Comparison of ENCODE assay signal across 30 mouse cellular contexts in genomic region chr4:148619805-148620204, GRCm38 (mm10). TPM values are rescaled to one million over a fixed set of nuclear protein-coding genes. Genes with fewer than 3 reads are reported as not detected.
"Had no signal": no experiment of that assay in that cellular context is flagged by ENCODE, and none has a peak within 500 bp of the region (broad histone marks: within the 10 kb centered on the region; RNA-seq: fewer than 3 reads in every experiment).

No protein-coding gene starts in this region.

- H3K9ac ChIP-seq: forebrain, embryonic 15.5 days; forebrain, postnatal 0 days; heart, embryonic 13.5 days; heart, embryonic 15.5 days; hindbrain, embryonic 13.5 days; hindbrain, embryonic 15.5 days had no signal

- H3K9me3 ChIP-seq: forebrain, embryonic 15.5 days; heart, embryonic 13.5 days; heart, embryonic 15.5 days; hindbrain, embryonic 13.5 days; hindbrain, embryonic 15.5 days had no signal

- ATAC-seq: forebrain, embryonic 15.5 days; forebrain, postnatal 0 days; hindbrain, postnatal 0 days; intestine, embryonic 16.5 days had no signal

- H3K4me2 ChIP-seq: forebrain, embryonic 15.5 days; heart, embryonic 11.5 days; heart, embryonic 13.5 days; heart, embryonic 15.5 days; hindbrain, embryonic 13.5 days; hindbrain, embryonic 15.5 days had no signal

- H3K27me3 ChIP-seq: forebrain, embryonic 15.5 days; heart, embryonic 13.5 days; heart, embryonic 15.5 days; hindbrain, embryonic 13.5 days; hindbrain, embryonic 15.5 days had no signal

- H3K4me3 ChIP-seq: forebrain, embryonic 15.5 days; heart, adult 2 months; heart, embryonic 13.5 days; heart, embryonic 15.5 days; hindbrain, embryonic 13.5 days; hindbrain, embryonic 15.5 days had no signal

- DNase-seq: forebrain, postnatal 0 days; gastrocnemius, postnatal 14 days; gastrocnemius, postnatal 36 days; heart, adult 11 months; heart, adult 2 months; heart, postnatal 14 days; heart, postnatal 36 days; kidney, adult 11 months; kidney, adult 8-10 months; kidney, postnatal 10 days; kidney, postnatal 36 days; layer of hippocampus, adult 9-11 months; layer of hippocampus, postnatal 36 days; left cerebral cortex, postnatal 4 days had no signal

- H3K27ac ChIP-seq: forebrain, embryonic 15.5 days; heart, adult 2 months; heart, embryonic 13.5 days; heart, embryonic 15.5 days; hindbrain, embryonic 13.5 days; hindbrain, embryonic 15.5 days; hindbrain, postnatal 0 days had no signal

RNA-seq across cellular contexts. Expression of gene Masp2, which starts 17.5 kb away (rescaled TPM):
- polyA plus RNA-seq: forebrain, postnatal 0 days; heart, embryonic 13.5 days; heart, embryonic 15.5 days; heart, postnatal 0 days; kidney, embryonic 14.5 days; large intestine, adult 2 months had no signal

RNA-seq across cellular contexts. Expression of gene Gm572, which starts 23.3 kb away (rescaled TPM):
- polyA plus RNA-seq: forebrain, embryonic 15.5 days; forebrain, postnatal 0 days; gonadal fat pad, adult 2 months; hindbrain, embryonic 11.5 days; hindbrain, embryonic 13.5 days; hindbrain, embryonic 15.5 days; hindbrain, postnatal 0 days; intestine, embryonic 14.5 days; intestine, embryonic 16.5 days; kidney, embryonic 14.5 days; kidney, embryonic 16.5 days; large intestine, adult 2 months; limb, embryonic 11.5 days had no signal
